Mouse (Mus musculus) A20 (cell line): ENCODE results near the gene Lcn12.

ENCODE experiments used
- DNase-seq: peaks from one replicate; pipeline ENCODE4 v3.0.0-alpha.2; 2011; ENCODE audit warnings: low read depth, low spot score

Lcn12 gene

GRCm38 (mm10) chr2:25493476-25493961 is at the start of gene Lcn12:
Lcn12 (minus strand) TSS chr2:25493911.
- no peak for DNase-seq

- DNase-seq, result no peak
Measured at GRCm38 (mm10) chr2:25541644-25542367, 48.1 kb upstream of the Lcn12 start.

- DNase-seq, result no peak
Measured at GRCm38 (mm10) chr2:25540541-25540948, 46.8 kb upstream of the Lcn12 start.

GRCm38 (mm10) chr2:25536531-25536930 is 42.8 kb upstream of the Lcn12 start:
- no peak for DNase-seq

DNA sequence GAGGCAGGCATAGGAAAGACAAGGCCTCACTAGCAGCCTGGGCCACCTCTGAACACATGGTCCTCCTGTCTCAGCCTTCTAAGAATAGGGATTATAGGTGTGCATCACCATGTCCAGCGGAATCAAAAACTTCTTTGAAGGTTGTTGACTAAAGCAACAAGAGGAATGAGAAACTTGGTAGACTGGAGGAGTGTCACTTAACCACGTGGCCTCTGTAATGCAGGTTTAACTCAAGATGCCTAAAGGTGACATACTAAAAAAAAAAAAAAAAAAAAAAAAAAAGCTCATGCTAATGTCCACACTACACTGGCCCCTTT is 41.1 kb upstream of the Lcn12 start:
- no peak for DNase-seq

- DNase-seq, result peak; percentile 90
Measured at GRCm38 (mm10) chr2:25534178-25534865, 40.6 kb upstream of the Lcn12 start.

DNA sequence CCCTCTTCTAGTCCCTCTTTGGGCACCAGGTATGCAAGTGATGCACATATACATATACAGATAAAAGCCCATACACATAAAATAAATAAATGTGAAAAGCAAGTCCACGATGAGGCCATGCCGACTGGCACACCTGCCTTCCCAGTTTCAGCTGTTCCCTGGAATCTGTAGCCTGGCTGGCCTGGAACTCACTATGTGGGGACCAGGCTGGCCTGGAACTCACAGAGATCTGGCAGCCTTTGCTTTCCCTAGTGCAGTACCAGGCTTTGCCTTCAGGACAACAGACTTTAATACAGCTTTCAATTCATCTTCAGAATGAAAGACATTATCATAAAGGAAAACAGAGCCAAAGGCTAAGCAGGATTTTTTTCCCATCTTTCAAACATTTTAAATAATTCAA is 40.0 kb upstream of the Lcn12 start:
- DNase-seq, result no peak

DNA sequence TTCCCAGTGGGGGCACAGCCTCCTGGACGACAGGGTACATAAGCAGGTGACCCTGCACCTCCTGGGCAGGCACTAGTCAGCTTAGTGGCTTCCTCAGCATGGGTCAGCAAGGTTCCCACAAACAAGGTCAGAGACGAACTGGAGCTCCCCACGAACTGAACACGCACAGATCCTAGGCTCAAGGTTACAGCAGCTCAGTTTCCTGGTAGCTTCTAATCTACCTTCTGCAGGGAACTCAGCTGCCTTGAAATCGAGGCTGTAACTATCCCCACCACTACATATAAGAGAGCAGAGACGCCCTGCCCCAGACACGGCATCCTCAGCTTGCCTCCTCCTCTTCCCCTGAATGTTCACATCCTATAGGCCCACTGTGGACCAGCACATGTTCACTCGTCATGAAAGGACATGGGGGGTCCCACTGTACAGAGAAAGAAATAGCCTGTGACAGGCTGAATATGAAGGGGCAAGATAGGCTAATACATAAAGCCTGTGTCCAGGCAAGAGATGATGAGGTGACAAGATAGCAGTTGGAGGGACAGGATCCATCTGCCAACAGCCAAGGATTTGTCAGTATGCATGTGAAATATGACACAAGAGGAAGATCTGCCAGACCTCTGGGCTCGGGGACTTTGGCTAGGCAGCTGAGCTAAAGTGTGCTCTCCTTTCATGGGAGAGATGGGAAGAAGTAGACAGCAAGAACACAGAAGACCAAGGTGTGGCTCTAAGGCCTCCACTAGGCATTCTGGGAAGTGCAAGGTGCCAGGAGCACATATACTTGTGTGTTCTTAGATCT is 33.0 kb upstream of the Lcn12 start:
- DNase-seq, result no peak

DNA sequence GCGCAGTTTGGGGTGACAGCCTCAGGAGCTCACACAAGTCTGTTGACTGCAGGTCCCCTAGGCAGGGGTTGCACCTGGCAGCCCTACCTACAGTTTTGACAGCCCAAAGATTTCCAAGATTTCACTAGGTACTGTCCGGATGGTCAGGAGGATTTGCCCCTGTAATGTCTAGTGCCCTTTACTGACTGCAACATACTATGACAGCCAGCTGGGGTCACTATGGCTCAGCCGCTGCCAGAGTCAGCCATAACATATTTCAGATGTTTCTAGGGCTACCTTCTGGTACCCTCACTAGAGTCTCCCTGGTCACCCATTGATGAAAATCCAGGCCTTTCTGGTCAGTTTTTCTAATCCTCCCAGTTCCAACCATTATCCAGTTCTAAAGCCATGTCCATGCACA is 16.2 kb upstream of the Lcn12 start:
- DNase-seq, result peak; percentile 42

GRCm38 (mm10) chr2:25506964-25507363 is 13.3 kb upstream of the Lcn12 start:
- peak; percentile 39 for DNase-seq

DNA sequence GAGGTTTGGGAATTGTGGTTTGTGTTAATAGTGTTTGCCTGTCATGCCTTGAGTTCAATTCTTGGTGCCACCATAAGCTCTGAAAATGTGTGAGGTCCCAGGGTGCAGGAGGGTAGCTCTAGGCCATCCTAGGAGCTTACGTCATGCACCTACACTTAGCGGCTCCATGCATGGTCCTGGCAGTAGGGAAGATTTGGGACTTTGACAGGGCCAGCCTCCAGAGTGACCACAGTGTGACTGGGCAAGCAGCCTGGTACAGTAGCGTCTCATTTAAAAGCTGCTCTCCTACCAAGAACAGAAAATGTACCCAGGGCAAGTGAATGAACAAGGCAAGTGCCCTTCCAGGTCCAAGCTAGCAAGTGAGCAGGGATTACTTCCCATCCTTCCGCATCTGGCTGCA is 12.1 kb upstream of the Lcn12 start:
- DNase-seq, result no peak

DNA sequence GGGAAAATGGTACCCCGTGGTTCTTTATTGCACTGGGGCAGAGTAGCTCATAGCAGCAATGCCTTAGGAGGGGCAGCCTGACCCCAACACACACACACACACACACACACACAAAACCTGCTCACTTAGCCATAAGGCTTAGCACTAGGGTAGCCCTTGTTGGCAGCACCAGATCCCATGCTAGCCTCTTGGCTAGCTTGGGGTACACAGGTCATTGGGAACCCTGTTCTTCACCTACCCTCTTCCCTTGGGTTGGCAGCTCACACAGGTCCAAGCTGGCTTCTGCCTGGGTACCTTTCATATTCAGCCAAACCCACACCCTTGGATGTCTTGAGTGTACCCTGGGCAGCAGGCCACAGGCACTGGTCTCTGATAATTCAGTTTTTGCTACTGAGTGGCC is 11.3 kb upstream of the Lcn12 start:
- DNase-seq, result no peak

DNA sequence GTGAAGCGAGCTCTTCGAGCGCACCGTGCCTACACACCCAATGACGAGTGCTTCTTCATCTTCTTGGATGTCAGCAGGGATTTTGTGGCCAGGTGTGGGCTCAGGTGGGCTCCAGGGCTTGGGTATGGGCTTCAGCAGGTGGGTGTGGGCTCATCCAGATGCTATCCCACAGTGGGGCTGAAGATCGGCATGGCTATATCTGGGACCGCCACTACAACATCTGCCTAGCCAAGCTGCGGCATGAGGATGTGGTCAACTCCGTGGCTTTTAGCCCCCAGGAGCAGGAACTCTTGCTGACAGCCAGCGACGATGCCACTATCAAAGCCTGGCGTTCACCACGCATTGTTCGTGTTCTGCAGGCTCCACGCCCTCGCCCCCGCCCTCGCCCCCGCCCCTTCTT is 10.8 kb upstream of the Lcn12 start:
- no peak for DNase-seq

GRCm38 (mm10) chr2:25502726-25503125 is 9.0 kb upstream of the Lcn12 start:
- no peak for DNase-seq

DNA sequence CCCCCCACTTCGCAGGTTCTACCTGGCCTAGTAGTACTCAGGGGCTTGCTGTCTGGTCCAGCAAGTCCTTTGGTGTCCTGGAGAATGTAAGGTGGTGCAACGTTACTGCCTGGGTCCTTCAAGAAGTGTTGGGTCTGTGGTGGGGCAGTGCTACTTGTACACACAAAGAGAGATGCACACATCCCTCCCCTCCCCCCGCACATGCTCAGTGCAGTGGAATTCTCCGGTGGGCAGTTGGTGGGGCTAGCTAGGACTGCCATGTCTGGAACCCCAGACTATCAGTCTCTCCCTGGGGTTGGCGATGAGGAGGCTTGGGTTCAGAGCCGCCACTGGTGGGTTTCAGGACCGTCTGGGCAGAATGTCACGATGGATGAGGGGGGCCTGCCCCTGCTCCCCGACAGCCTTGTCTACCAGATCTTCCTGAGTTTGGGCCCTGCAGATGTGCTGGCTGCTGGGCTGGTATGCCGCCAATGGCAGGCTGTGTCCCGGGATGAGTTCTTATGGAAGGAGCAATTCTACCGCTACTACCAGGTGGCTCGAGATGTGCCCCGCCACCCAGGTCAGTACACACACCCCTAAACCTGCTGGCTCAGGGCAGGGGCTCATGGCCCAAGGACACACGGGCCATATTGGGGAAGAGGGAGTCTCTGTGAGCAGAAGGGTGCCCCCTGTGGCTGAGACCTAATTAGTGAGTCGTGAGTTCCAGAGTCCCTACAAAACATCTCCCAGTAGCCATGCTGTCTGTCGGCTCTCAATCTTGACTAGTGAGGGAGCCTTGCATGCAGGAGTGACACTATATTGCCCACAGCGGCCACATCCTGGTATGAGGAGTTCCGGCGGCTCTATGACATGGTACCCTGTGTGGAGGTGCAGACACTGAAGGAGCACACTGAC is 8.1 kb upstream of the Lcn12 start, which contains the start of gene C8g:
TSS of gene C8g (minus strand) at position 127 of the 894 bp plus-strand sequence.
- DNase-seq, result peak; percentile 33

DNA sequence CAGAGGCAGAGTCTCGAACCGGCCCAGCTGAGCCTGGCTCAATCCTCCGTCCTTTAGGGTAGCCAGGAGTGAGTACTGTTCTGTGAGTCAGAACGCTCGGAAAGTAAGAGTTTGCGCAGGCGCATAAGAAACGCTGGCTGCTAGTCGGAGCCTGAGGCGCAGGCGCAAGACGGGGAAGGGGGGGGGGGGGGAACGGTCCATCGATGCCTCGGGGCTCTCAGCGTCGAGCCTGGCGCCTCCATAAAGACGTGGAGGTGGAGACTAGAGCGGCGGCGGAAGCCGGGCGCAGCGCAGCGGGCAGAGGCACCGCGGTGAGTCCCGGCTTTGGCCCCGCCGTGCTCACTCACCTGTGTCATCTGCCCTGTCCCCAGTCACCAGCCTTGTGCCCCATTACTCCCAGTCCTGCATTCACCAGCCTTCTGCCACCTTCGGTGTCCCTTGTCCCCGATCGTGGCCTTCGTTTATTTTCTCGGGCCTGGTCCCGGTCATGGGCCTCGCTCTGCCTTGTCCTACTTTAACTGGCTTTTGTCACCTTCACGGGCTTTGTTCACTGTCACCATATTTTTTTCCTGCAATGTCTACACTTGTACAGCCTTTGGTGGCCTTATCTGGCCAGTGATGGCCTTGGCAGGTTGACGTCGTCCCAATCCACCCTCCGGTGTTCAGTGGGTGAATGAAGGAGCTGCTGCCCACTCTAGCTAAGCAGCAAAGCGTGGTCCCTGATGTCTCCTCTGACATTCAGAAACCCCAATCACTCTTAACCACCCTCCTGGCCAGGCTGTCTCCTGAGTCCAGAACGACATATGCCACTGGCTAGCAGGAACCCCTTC is 7.1 kb upstream of the Lcn12 start, which contains the start of gene Fbxw5:
TSS of gene Fbxw5 (plus strand) at position 175 of the 830 bp plus-strand sequence.
- DNase-seq, result peak; percentile 96

DNA sequence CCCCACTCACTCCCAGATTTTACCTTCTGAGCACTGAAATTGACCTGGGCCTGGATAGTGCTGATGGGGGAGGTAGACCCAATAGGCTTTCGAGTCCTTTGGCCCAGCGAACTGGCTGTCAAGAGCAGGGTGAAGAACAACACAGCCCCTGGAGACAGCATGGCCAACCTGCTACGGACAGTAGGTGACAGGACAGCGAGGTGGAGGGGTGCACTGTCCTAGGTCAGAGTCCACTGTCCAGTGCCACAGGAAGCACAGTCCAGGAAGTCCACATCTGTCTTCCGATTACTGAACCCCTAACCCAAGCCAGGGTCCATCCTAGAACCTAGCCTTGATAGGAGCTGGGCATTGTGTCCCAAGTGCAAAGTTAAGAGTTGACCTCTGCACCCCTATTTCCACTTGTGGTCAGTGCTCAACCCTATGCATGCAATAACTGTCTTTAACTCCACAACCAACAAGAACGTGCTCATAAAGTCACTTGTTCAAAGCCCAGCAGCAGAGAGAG is 6.4 kb upstream of the Lcn12 start:
- no peak for DNase-seq

GRCm38 (mm10) chr2:25498622-25499478 is 5.1 kb upstream of the Lcn12 start:
- DNase-seq, result no peak
